Mouse (Mus musculus): ENCODE measurements around the gene Peg12.

DNA sequence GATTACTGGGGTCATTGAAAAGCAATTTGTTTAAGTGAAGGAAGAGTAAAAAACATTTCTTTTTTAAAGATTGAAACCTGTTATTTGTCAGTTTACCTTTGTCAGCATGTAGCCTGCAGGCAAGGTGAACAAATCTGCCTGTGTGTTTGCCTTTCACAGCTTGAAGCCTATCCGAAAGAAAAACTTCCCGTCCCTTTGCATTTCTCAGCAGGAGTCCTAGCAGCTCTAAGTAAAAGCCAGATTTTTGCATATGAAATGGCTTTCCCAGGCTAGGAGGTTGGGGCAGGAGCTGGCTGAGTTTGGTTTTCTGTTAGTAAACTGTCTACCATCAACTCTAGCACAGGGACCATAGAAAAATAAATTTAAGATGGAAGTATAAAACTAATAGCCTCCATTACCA, 12.0 kb downstream of the Peg12 start:
- TF ChIP-seq CTCF (IDR thresholded peaks at IDR 0.05; ENCODE audit: low read depth, low read length) (no peak), POLR2A (IDR thresholded peaks at IDR 0.05; ENCODE audit: borderline replicate concordance, low read depth, low read length) (no peak)
